Mouse (Mus musculus): ENCODE measurements around the gene Relch.
A peak's percentile ranks its signal among the peaks of the same experiment; 100 is the strongest.
"Not testable (repeated sequence)": the region's sequence is repeated elsewhere in the genome, so short reads cannot be mapped to it uniquely, and the experiment has no call there.

Relch gene

DNA sequence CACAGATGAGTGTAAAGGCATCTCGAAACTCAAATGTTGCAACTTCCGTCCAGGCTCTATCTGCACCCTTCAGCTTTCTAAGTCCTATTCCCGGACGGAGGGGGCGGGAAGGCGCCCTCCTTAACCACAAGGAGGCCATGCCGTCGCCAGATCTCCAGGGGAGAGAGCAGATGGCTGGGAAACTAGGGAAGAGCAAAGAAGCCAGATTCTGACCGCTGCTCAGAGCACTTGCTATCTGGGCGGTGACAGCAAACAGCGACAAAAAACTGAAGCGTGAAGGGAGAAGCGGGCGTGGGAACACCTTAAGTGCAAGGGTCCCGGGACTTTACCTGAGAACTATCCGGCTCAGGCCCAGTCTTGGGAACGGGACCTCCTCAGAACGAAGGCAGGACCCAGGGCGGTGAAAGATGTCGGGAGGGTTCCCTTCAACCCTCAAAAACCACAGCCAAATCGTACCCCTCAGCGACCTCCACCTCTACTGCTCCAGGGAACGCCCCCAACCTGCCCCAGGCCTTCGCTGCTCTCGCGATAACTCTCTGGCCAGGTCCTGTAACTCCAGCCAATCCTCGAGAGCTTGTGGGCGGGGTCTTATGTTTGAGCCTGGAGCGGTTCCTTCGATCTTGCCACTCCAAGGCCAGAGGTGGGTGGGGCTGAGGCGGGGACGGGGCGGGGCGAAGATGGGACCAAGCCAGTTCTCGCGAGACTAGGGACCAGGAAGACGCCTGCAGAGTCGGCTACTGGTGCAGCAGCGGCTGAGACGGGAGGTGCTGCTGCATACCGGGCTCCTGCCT lies at the start of gene Relch, which contains the start of gene Pign:
Gene Relch, plus strand, starts transcription at position 691 of the 791 bp plus-strand sequence.
Gene Pign, minus strand, starts transcription at position 507 of the 791 bp plus-strand sequence.
- DNase-seq (ENCODE audit: low spot score): peak; percentile 98

GRCm38 (mm10) chr1:105630481-105630880 lies 33.2 kb upstream of the Relch start:
- no peak for DNase-seq (ENCODE audit: low spot score)

- no peak for DNase-seq (ENCODE audit: low spot score)
These were observed 19.6 kb upstream of the Relch start for GRCm38 (mm10) chr1:105644093-105644492.

GRCm38 (mm10) chr1:105650650-105651049 lies 13.0 kb upstream of the Relch start:
- DNase-seq (ENCODE audit: low spot score): no peak

DNA sequence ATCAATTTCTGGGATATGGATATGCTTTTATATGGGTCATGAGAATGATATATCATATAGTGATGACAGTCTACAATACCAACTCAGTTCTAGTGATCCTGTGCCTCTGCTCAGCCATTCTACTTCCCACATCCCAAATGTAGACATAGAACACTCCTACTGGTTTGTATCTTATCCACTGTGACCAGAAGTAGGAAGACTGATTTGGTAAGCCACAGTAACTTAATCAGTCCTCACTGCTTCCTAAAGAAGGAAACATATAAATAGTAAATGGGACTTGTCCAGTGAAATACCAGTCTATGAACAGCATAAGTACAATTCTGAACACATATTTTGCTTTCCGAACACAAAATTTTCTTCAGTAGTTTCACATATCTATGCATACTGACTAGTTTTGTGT lies 9.7 kb upstream of the Relch start:
- DNase-seq (ENCODE audit: low spot score): no peak

DNA sequence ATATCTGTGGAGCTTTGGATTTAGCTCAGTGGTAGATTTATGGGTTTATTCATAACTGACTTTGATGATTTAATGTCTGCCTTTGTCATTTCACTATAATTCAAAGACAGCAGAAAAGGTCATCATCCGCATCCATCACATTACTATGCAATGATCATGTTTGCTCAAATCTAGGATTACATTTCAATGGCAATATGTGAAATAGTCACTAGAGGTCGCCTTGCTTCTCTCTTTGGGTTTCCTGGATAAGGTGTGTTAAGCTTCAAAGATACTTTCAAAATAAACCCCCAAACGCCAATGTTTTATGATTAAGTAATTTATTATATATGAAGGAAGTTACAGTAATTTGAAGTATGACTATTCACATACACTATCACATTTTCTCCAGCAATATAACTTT lies 3.6 kb upstream of the Relch start:
- peak; percentile 50 for DNase-seq (ENCODE audit: low spot score)

GRCm38 (mm10) chr1:105662820-105663170 lies 866 bp upstream of the Relch start:
- no peak for DNase-seq (ENCODE audit: low spot score)

DNA sequence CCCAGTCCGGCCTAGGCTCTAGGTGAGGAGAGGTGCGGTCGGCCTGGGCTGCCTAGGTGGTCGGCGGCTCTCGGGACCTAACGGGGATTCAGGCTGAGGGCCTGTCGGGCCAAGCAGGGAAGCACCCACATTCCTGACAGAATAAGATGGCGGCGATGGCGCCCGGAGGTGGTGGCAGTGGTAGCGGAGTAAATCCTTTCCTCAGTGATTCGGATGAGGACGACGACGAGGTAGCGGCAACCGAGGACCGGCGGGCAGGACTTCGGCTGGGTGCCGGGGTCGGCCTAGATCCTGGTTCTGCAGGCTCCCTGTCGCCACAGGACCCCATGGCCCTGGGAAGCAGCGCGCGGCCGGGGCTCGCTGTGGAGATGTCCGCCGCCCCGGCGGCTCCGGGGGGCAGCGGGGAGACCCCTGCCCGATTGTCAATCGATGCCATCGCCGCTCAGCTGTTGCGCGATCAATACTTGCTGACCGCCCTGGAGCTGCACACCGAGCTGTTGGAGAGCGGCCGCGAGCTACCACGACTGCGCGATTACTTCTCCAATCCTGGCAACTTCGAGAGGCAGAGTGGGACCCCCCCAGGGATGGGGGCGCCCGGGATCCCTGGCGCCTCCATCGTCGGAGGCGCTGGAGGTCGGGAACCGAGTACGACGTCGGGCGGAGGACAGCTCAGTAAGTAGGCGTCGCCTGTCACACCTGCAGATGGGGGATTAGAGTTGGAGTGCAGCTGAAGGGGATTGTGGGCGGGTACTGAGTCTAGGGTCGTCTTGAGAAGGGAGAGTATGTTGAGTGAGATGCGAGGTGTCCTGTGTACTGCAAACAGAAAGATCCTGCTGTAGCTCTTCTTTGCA lies 526 bp downstream of the Relch start:
- DNase-seq (ENCODE audit: low spot score): peak; percentile 5

DNA sequence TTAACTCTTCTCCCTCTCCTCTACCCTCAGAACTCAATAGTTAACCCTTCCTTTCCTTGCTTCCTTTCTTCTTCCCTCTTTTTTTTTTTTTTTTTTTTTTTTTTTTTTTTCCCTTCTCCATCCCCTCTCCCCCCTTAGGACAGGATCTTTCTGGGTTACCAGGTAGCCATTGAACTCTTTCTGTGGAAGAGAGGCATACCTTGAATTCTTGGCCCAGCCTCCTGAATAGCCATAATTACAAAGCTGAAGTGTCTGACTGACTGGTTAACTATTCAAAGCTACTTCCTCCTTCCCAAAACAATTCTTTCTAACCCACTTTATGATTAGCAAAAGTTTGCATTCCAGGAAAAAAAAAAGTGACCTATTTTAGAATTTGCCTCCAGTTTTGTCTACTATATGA lies 6.0 kb downstream of the Relch start:
- DNase-seq (ENCODE audit: low spot score): no peak

DNA sequence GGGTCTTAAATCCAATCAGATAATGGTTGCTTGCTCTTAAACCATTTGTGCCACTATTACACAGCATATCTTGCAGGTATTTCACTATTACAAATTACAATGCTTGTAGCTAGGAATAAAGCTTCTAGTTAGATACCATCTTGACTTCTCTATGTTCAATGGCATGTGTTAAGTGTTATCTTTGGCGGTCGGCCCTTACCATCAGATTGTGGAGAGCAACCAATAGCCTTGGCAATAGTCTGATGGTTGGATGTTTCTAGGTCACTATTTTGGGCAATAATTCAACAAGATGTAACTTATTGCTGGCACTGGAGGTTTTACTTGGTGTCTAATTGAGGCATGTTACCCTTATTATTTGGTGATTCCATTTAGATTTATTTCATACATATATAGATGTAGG lies 11.1 kb downstream of the Relch start:
- no peak for DNase-seq (ENCODE audit: low spot score)

GRCm38 (mm10) chr1:105680587-105680986 lies 16.9 kb downstream of the Relch start:
- DNase-seq (ENCODE audit: low spot score): peak; percentile 32

GRCm38 (mm10) chr1:105685501-105685900 lies 21.8 kb downstream of the Relch start:
- DNase-seq (ENCODE audit: low spot score): no peak

- no peak for DNase-seq (ENCODE audit: low spot score)
These were observed 31.9 kb downstream of the Relch start for GRCm38 (mm10) chr1:105695581-105695980.

- DNase-seq (ENCODE audit: low spot score): no peak
These were observed 37.4 kb downstream of the Relch start for GRCm38 (mm10) chr1:105700984-105701530.

- DNase-seq (ENCODE audit: low spot score): no peak
These were observed 45.8 kb downstream of the Relch start for GRCm38 (mm10) chr1:105709415-105709814.

DNA sequence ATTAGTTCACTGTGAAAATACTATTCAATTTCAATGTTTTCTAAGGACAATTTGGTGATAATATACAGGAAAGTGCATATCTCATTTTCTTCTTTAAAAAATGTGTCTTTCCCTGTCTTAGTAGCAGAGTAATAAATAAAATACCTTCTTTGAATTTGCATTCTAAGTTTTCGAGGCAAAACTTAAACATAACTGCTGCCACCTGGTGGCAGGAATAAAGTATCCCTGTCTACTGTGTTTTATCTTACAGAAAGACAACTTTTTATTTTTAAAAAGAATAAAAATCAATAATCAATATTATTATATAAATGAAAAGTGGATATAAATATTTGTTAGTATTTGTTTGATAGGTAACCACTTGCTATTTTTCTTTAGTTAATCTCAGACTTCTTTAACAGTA lies 47.6 kb downstream of the Relch start:
- peak; percentile 24 for DNase-seq (ENCODE audit: low spot score)

DNA sequence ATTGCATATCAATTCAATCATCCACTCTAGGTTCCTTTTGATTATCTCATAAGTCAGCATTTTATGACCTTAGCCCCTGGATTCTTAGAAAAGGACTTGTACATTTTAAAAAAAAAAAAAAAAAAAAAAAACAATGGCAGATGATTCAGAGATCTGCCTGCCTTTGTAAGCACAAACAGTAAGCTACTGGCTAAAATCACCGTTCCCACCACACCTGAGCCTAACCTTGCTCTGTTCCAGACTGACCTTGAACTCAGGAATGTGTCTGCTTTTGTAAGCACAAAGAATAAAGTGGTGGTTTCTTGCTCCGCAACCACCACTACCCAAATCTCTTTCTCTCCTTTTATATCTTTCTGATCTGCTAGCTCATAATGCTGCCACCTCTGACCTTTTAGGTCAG lies 49.2 kb downstream of the Relch start:
- no peak for DNase-seq (ENCODE audit: low spot score)

DNA sequence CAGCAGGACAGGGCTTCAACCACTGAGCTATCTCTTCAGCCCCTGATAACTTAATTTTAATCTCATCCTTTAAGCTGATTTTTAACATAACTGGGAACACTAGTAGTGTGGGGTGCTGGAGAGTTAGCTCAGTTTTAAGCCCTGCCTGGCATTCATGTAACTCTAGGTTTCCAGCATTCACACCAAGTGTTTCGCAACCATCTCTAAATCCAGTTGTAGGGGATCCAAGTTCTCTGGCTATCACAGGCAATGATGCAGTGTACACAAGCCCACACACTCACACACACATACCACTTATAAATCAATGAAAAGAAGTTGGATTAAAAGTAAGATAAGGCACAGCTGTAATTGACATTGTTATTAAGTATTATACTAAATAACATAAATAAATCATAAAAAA lies 54.7 kb downstream of the Relch start:
- no peak for DNase-seq (ENCODE audit: low spot score)

GRCm38 (mm10) chr1:105729246-105729645 lies 65.6 kb downstream of the Relch start:
- DNase-seq (ENCODE audit: low spot score): not testable (repeated sequence)

DNA sequence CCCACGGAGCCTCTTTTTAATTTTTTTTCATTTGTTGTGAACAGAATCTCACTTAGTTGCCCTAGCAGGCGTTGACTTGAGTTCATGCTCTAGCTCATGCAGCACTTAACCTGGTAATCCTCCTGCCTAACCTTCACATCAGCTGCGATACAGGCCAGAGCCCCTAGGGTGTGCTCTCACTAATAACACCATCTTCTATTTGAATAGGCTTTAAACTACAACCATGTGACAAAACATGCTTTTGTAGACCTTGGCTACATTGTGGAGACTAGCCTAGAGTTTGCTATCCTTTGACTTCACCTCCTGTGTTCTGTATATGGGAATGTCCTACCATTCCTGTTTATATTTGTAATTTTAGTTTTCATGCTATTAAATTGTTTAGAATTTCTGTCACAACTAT lies 71.7 kb downstream of the Relch start:
- no peak for DNase-seq (ENCODE audit: low spot score)

DNA sequence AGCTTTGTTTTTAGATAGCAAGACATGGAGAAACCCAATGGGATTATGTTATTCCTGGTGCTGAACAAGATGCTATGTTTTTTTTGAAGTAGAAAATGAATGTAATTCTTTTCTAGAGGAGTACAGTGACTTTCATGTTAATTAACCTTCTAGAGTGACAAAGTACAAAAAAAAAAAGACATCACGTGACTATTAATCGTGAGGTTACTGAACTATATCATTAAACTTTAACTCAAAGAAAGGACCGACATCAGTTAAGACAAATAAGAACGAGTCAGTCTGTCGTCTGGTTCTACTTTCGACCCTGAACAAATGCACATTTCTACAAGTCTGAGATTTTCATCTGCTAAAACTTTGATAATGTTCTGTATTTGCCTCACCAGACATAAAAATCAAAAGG lies 74.7 kb downstream of the Relch start:
- DNase-seq (ENCODE audit: low spot score): no peak

- DNase-seq (ENCODE audit: low spot score): no peak
These were observed 75.8 kb downstream of the Relch start for GRCm38 (mm10) chr1:105739493-105739892.

- DNase-seq (ENCODE audit: low spot score): no peak
These were observed 78.8 kb downstream of the Relch start for GRCm38 (mm10) chr1:105742481-105742880.

Measured in T-cell, adult 2 months (primary cell).